Mouse (Mus musculus): ENCODE data around the gene Cwc22. TPM values are rescaled to one million over a fixed set of nuclear protein-coding genes. Genes with fewer than 3 reads are reported as not detected.

Cwc22 gene
- polyA plus RNA-seq, 1 experiment from 2014 or later: 17.8 TPM

GRCm38 (mm10) chr2:77907164-77907563, 39.0 kb downstream of the Cwc22 start:
- no peak overlapping the region for H3K4me3 ChIP-seq (replicated peaks)
- no peak for ATAC-seq (ENCODE audit: low FRiP score)
- H3K36me3 ChIP-seq: peaks cover 42% of the 10 kb centered on the region
- H3K27me3 ChIP-seq (replicated peaks): no peaks in the 10 kb centered on the region
- H3K4me2 ChIP-seq: no peak overlapping the region
- no peaks in the 10 kb centered on the region for H3K4me1 ChIP-seq
- H3K9me3 ChIP-seq (replicated peaks): no peaks in the 10 kb centered on the region
- 97% methylated on average over 3 of the region's 3 CpGs for WGBS
- no peak overlapping the region for H3K27ac ChIP-seq (replicated peaks)
- no peak overlapping the region for H3K9ac ChIP-seq (replicated peaks)

GRCm38 (mm10) chr2:77905023-77905422, 41.2 kb downstream of the Cwc22 start:
- Histone ChIP-seq H3K27ac (replicated peaks) (no peak overlapping the region), H3K4me2 (no peak overlapping the region), H3K4me1 (no peaks in the 10 kb centered on the region), H3K4me3 (replicated peaks) (no peak overlapping the region), H3K9me3 (replicated peaks) (no peaks in the 10 kb centered on the region), H3K9ac (replicated peaks) (no peak overlapping the region), H3K36me3 (peaks cover 43% of the 10 kb centered on the region), H3K27me3 (replicated peaks) (no peaks in the 10 kb centered on the region)
- no peak for ATAC-seq (ENCODE audit: low FRiP score)
- 93% methylated on average over 7 of the region's 7 CpGs for WGBS

- Histone ChIP-seq H3K27me3 (replicated peaks) (no peaks in the 10 kb centered on the region), H3K36me3 (peaks cover 49% of the 10 kb centered on the region), H3K9ac (replicated peaks) (no peak overlapping the region), H3K4me2 (no peak overlapping the region), H3K4me3 (replicated peaks) (no peak overlapping the region), H3K27ac (replicated peaks) (no peak overlapping the region), H3K9me3 (replicated peaks) (no peaks in the 10 kb centered on the region), H3K4me1 (no peaks in the 10 kb centered on the region)
- ATAC-seq (ENCODE audit: low FRiP score): no peak
- WGBS: 97% methylated on average over 10 of the region's 10 CpGs
These were observed 41.7 kb downstream of the Cwc22 start for GRCm38 (mm10) chr2:77904495-77904894.

DNA sequence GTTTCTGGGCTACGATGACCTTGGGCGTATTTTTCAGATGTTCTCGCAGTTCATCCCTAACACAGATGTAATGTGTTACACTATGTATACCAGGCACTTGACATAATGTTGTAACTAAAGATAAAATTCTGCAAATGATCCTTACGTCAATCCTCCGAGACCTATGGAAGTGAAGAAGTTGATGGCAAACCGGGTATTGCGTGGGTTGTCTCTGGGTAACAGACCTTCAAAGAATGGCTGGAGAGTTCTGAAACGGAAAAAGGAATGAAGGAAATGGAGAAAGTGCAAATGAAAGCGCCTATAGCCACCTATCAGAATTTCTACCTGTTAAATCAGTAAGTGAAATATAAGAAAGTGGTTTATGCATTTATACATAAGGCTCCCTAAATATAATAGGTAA, 42.2 kb downstream of the Cwc22 start:
- H3K36me3 ChIP-seq: peaks cover 52% of the 10 kb centered on the region
- no peak overlapping the region for H3K4me3 ChIP-seq (replicated peaks)
- H3K9me3 ChIP-seq (replicated peaks): no peaks in the 10 kb centered on the region
- no peak overlapping the region for H3K4me2 ChIP-seq
- H3K27ac ChIP-seq (replicated peaks): no peak overlapping the region
- H3K4me1 ChIP-seq: no peaks in the 10 kb centered on the region
- no peak overlapping the region for H3K9ac ChIP-seq (replicated peaks)
- WGBS: 98% methylated on average over 9 of the region's 9 CpGs
- H3K27me3 ChIP-seq (replicated peaks): no peaks in the 10 kb centered on the region
- no peak for ATAC-seq (ENCODE audit: low FRiP score)

DNA sequence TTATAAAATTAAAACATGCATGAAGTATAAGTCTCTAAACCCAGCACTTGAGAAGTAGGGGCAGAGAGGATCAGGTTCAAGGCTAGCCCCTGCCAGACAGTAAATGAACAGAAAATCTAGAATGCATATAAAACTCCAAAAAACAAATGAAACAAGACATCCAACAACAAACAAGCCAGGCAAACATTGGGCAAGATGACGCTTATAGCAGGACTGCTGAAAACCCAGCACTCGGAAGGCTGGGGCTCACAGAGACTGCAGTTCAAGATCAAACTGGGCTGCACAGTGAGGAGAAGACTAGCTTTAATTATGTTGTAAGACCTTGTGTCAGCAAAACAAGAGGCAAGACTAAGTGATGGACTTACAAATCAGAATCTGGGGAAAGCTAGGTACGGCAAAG, 43.1 kb downstream of the Cwc22 start:
- Histone ChIP-seq H3K9ac (replicated peaks) (no peak overlapping the region), H3K4me2 (no peak overlapping the region), H3K4me3 (replicated peaks) (no peak overlapping the region), H3K4me1 (no peaks in the 10 kb centered on the region), H3K27me3 (replicated peaks) (no peaks in the 10 kb centered on the region), H3K36me3 (peaks cover 58% of the 10 kb centered on the region), H3K9me3 (replicated peaks) (no peaks in the 10 kb centered on the region), H3K27ac (replicated peaks) (no peak overlapping the region)
- ATAC-seq (ENCODE audit: low FRiP score): no peak
- 91% methylated on average over 3 of the region's 3 CpGs for WGBS

- H3K9ac ChIP-seq (replicated peaks): no peak overlapping the region
- H3K27me3 ChIP-seq (replicated peaks): no peaks in the 10 kb centered on the region
- no peak overlapping the region for H3K4me3 ChIP-seq (replicated peaks)
- no peaks in the 10 kb centered on the region for H3K9me3 ChIP-seq (replicated peaks)
- H3K4me1 ChIP-seq: no peaks in the 10 kb centered on the region
- no peak for ATAC-seq (ENCODE audit: low FRiP score)
- peaks cover 52% of the 10 kb centered on the region for H3K36me3 ChIP-seq
- WGBS: 97% methylated on average over 5 of the region's 5 CpGs
- no peak overlapping the region for H3K4me2 ChIP-seq
- no peak overlapping the region for H3K27ac ChIP-seq (replicated peaks)
These were observed 44.9 kb downstream of the Cwc22 start for GRCm38 (mm10) chr2:77901269-77901668.

DNA sequence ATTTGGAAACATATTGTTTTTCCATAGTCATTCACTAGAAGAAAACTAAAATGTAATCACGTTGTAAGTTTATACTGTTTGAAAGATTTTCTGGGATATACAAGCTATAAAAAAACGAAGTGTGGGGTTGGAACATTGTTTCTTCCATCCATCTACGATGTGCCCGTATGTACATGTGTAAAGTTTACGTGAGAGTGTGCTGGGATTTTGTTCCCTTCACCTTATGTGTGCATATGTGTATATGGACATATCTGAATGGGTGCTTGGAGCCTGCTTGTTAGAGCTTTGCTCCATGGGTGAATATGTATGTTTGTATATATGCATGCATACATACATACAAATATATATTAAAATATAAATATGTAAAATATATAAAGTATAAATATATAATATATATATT, 45.4 kb downstream of the Cwc22 start:
- H3K9me3 ChIP-seq (replicated peaks): no peaks in the 10 kb centered on the region
- H3K4me2 ChIP-seq: no peak overlapping the region
- no peak overlapping the region for H3K4me3 ChIP-seq (replicated peaks)
- no peak overlapping the region for H3K27ac ChIP-seq (replicated peaks)
- ATAC-seq (ENCODE audit: low FRiP score): no peak
- H3K27me3 ChIP-seq (replicated peaks): no peaks in the 10 kb centered on the region
- H3K9ac ChIP-seq (replicated peaks): no peak overlapping the region
- H3K4me1 ChIP-seq: no peaks in the 10 kb centered on the region
- H3K36me3 ChIP-seq: peaks cover 49% of the 10 kb centered on the region
- WGBS: 97% methylated on average over 5 of the region's 5 CpGs

GRCm38 (mm10) chr2:77900111-77900510, 46.1 kb downstream of the Cwc22 start:
- Histone ChIP-seq H3K9me3 (replicated peaks) (no peaks in the 10 kb centered on the region), H3K4me3 (replicated peaks) (no peak overlapping the region), H3K36me3 (peaks cover 45% of the 10 kb centered on the region), H3K27me3 (replicated peaks) (no peaks in the 10 kb centered on the region), H3K4me1 (no peaks in the 10 kb centered on the region), H3K9ac (replicated peaks) (no peak overlapping the region), H3K27ac (replicated peaks) (no peak overlapping the region), H3K4me2 (no peak overlapping the region)
- no peak for ATAC-seq (ENCODE audit: low FRiP score)
- 84% methylated on average over 2 of the region's 2 CpGs for WGBS

DNA sequence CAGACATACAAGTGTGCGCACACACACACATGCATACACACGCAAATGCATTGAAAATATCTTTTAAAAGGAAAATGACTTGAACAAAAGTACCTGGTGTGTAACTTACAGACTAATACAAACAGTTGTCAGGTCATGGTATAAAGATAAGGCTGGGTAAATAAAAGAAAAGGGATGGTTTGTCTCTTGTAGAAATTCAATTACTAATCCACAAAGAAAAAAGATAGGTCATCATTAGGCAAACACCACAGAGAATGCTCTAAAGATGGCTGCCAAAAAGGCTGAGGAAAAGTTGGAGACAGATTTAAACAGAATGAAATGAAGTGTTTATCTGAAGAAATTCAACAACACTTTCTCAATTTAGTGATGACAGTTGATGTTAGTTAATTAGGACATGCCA, 47.7 kb downstream of the Cwc22 start:
- Histone ChIP-seq H3K27me3 (replicated peaks) (no peaks in the 10 kb centered on the region), H3K9ac (replicated peaks) (no peak overlapping the region), H3K4me2 (no peak overlapping the region), H3K9me3 (replicated peaks) (no peaks in the 10 kb centered on the region), H3K4me1 (no peaks in the 10 kb centered on the region), H3K27ac (replicated peaks) (no peak overlapping the region), H3K36me3 (peaks cover 44% of the 10 kb centered on the region), H3K4me3 (replicated peaks) (no peak overlapping the region)
- ATAC-seq (ENCODE audit: low FRiP score): no peak
- WGBS: 95% methylated on average over 2 of the region's 2 CpGs

DNA sequence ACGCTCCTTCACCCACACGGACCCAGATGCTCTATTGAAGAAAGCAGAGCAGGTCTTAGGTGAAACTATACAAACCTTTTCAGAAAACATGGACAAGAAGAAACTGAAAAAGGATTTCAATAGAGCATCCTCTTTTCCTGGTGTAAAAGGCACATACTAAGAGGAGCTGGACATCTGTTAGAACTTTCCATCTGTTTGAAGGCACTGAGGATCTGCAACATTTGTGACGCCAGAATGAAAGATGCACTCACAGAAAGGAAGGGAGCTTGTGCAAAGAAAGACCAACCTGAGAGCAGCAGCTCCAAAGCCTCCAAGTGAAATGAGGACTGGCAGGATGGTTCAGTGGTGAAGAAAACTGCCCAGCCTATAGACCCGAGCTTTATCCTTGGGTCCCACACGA, 48.2 kb downstream of the Cwc22 start:
- H3K9me3 ChIP-seq (replicated peaks): no peaks in the 10 kb centered on the region
- no peaks in the 10 kb centered on the region for H3K27me3 ChIP-seq (replicated peaks)
- no peak overlapping the region for H3K4me3 ChIP-seq (replicated peaks)
- no peak for ATAC-seq (ENCODE audit: low FRiP score)
- peaks cover 42% of the 10 kb centered on the region for H3K36me3 ChIP-seq
- H3K4me1 ChIP-seq: no peaks in the 10 kb centered on the region
- H3K27ac ChIP-seq (replicated peaks): no peak overlapping the region
- whole genome bisulfite sequencing: 92% methylated on average over 5 of the region's 5 CpGs
- H3K9ac ChIP-seq (replicated peaks): no peak overlapping the region
- H3K4me2 ChIP-seq: no peak overlapping the region

DNA sequence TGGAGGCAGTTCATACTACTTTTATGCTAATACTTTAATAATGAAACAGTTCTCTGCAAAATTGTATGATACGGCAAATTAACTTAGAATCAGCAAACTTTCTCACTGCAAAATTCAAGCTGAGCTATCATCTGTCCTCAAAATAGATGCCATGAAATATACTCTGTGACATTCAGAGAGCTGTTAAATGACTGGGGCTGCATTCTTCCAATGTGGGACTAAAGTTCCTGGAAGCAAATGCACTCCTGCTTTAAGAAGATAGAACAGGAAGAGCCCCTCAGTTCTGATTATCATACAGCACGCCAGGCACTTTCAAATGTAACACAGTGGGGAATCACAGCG, 48.6 kb downstream of the Cwc22 start:
- 88% methylated on average over 3 of the region's 3 CpGs for whole genome bisulfite sequencing
- peaks cover 45% of the 10 kb centered on the region for H3K36me3 ChIP-seq
- no peak overlapping the region for H3K4me3 ChIP-seq (replicated peaks)
- no peaks in the 10 kb centered on the region for H3K4me1 ChIP-seq
- no peak overlapping the region for H3K9ac ChIP-seq (replicated peaks)
- no peaks in the 10 kb centered on the region for H3K27me3 ChIP-seq (replicated peaks)
- no peak for ATAC-seq (ENCODE audit: low FRiP score)
- no peak overlapping the region for H3K27ac ChIP-seq (replicated peaks)
- no peaks in the 10 kb centered on the region for H3K9me3 ChIP-seq (replicated peaks)
- H3K4me2 ChIP-seq: no peak overlapping the region

- peaks cover 44% of the 10 kb centered on the region for H3K36me3 ChIP-seq
- no peaks in the 10 kb centered on the region for H3K27me3 ChIP-seq (replicated peaks)
- 94% methylated on average over 12 of the region's 12 CpGs for WGBS
- no peak overlapping the region for H3K4me2 ChIP-seq
- H3K27ac ChIP-seq (replicated peaks): no peak overlapping the region
- no peaks in the 10 kb centered on the region for H3K9me3 ChIP-seq (replicated peaks)
- no peak overlapping the region for H3K4me3 ChIP-seq (replicated peaks)
- ATAC-seq (ENCODE audit: low FRiP score): no peak
- no peak overlapping the region for H3K9ac ChIP-seq (replicated peaks)
- no peaks in the 10 kb centered on the region for H3K4me1 ChIP-seq
These were observed 49.2 kb downstream of the Cwc22 start for GRCm38 (mm10) chr2:77896843-77897557.
